Mouse (Mus musculus) cortical plate, adult 2 months (tissue): ENCODE results near the gene Arvcf.

Experiments
- CTCF ChIP-seq: fragments of 200-500 bp; IDR thresholded peaks from 2 replicates; pipeline ENCODE4 v1.5.1; 2011; ENCODE audit warnings: mild to moderate bottlenecking, control low read depth, low read length; ENCODE audit not compliant: insufficient read depth; ENCODE audit errors: extremely low read depth
- POLR2A ChIP-seq: fragments of 200-500 bp; IDR thresholded peaks from 2 replicates; pipeline ENCODE4 v1.6.1; 2011; ENCODE audit warnings: mild to moderate bottlenecking, low read length, control low read depth; ENCODE audit not compliant: insufficient read depth; ENCODE audit errors: extremely low read depth

GRCm38 (mm10) chr16:18345243-18345642, 2.7 kb upstream of the Arvcf start:
- TF ChIP-seq CTCF (peak; percentile 78), POLR2A (no peak)
